Mouse (Mus musculus) neural tube, embryonic 14.5 days (tissue): ENCODE measurements around the gene Ptprm. TPM values are rescaled to one million over a fixed set of nuclear protein-coding genes. Genes with fewer than 3 reads are reported as not detected.

ENCODE experiments used
- ATAC-seq: fragments of 200-750 bp; cut with Nextera tagmentation; 2 replicates; pipeline ENCODE4 v1.8.0; 2017; ENCODE audit warnings: low read depth, mild to moderate bottlenecking, moderate TSS enrichment, moderate library complexity
- H3K27ac ChIP-seq: fragments of 300-500 bp; sonication (generic); 2 replicates; pipeline ENCODE4 v1.5.1; 2014; ENCODE audit warnings: low read depth, mild to moderate bottlenecking, control low read depth, low read length, moderate library complexity, mixed read lengths
- H3K27me3 ChIP-seq: fragments of 300-500 bp; sonication (generic); 2 replicates; pipeline ENCODE4 v1.6.1; 2014; ENCODE audit warnings: low read length; ENCODE audit not compliant: control insufficient read depth, insufficient read depth
- H3K36me3 ChIP-seq: fragments of 300-500 bp; sonication (generic); 2 replicates; pipeline ENCODE4 v1.6.1; 2014; ENCODE audit warnings: low read length, mixed read lengths; ENCODE audit not compliant: control insufficient read depth, insufficient read depth
- H3K4me1 ChIP-seq: fragments of 300-500 bp; sonication (generic); 2 replicates; pipeline ENCODE4 v1.6.1; 2014; ENCODE audit warnings: low read length; ENCODE audit not compliant: control insufficient read depth, insufficient read depth
- H3K4me2 ChIP-seq: fragments of 300-500 bp; sonication (generic); 2 replicates; pipeline ENCODE4 v1.6.1; 2014; ENCODE audit warnings: mild to moderate bottlenecking, low read depth, low read length, control low read depth
- H3K4me3 ChIP-seq: fragments of 300-500 bp; sonication (generic); 2 replicates; pipeline ENCODE4 v1.5.1; 2014; ENCODE audit warnings: low read depth, low read length, control low read depth, mixed read lengths
- H3K9ac ChIP-seq: fragments of 300-500 bp; sonication (generic); replicated peaks from 2 replicates; pipeline ENCODE4 v1.6.1; 2014; ENCODE audit warnings: low read depth, mild to moderate bottlenecking, control low read depth, low read length, mixed read lengths
- H3K9me3 ChIP-seq: fragments of 300-500 bp; sonication (generic); 2 replicates; pipeline ENCODE4 v1.6.1; 2016; ENCODE audit warnings: low read length; ENCODE audit not compliant: control insufficient read depth
- WGBS: fragments of 180-500 bp; shearing (Covaris S2); extraction: QIAGEN DNeasy Blood & Tissue Kit; methylation state at CpG from one replicate; pipeline ENCODE4 v1.1.7; 2014; 5-methylcytosine and 5-hydroxymethylcytosine counted together
- polyA plus RNA-seq: library from polyadenylated mRNA; unstranded; fragments of >200 nt; fragmentation: Nextera tagmentation; extraction: Ambion mirVana; gene quantifications from 2 replicates; pipeline ENCODE4 v1.2.1, GENCODE M21; 2014

Gene Ptprm
- polyA plus RNA-seq, 1 experiment from 2014 or later: 26.9 TPM

- Histone ChIP-seq H3K4me3 (no peak overlapping the region), H3K4me2 (no peak overlapping the region)
- 91% methylated on average over 1 of the region's 1 CpGs for WGBS
These were observed 366.2 kb downstream of the Ptprm start for GRCm38 (mm10) chr17:66988014-66988413.

DNA sequence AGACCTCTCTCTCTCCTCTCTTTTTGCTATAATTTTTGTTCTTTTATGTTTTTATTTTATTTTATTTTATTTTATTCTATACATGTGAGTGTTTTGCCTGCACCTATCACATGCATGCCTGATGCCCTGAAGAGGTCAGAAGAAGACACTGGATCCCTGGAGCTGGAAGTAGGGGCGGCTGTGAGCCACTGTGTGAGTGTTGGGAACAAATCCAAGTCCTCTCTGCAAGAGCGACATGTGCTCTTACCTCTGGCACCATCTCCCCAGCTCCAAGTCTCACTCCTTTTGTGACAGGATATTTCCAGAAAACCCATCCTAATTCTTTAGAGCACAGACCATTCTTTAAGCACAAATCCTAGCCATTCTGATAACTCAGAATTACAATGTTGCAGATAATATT, 372.6 kb downstream of the Ptprm start:
- Histone ChIP-seq H3K27me3 (no peaks in the 10 kb centered on the region), H3K4me2 (no peak overlapping the region), H3K4me3 (no peak overlapping the region), H3K9me3 (no peaks in the 10 kb centered on the region), H3K36me3 (no peaks in the 10 kb centered on the region), H3K9ac (no peak overlapping the region), H3K4me1 (no peaks in the 10 kb centered on the region), H3K27ac (no peak overlapping the region)
- 77% methylated on average over 2 of the region's 2 CpGs for WGBS
- no peak for ATAC-seq

More at GRCm38 (mm10) chr17:66988014-66988413, 366.2 kb downstream of the Ptprm start:
- H3K36me3 ChIP-seq: no peaks in the 10 kb centered on the region
- H3K4me1 ChIP-seq: no peaks in the 10 kb centered on the region
- no peak for ATAC-seq
- no peaks in the 10 kb centered on the region for H3K9me3 ChIP-seq
- no peak overlapping the region for H3K9ac ChIP-seq
- no peak overlapping the region for H3K27ac ChIP-seq
- no peaks in the 10 kb centered on the region for H3K27me3 ChIP-seq

DNA sequence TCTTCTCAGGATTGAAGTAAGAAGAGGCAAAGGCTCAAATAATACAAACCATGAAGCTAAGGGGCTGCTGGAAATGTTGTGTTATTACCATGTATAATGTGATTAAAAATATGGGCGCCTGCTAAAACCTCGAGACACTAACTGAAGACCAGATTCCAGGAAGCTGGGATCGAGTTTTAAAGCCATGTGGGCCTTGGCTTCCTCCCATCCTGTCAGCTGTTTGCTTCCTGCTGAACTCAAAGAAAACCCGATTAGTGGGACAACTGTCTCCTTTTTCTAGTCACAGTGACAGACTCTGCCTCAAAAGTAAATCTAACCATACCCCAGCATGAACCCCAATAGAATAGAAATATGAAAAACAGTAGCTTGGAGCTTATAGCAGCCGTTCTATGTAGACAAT, 374.3 kb downstream of the Ptprm start:
- 79% methylated on average over 5 of the region's 5 CpGs for WGBS
- H3K36me3 ChIP-seq: no peaks in the 10 kb centered on the region

DNA sequence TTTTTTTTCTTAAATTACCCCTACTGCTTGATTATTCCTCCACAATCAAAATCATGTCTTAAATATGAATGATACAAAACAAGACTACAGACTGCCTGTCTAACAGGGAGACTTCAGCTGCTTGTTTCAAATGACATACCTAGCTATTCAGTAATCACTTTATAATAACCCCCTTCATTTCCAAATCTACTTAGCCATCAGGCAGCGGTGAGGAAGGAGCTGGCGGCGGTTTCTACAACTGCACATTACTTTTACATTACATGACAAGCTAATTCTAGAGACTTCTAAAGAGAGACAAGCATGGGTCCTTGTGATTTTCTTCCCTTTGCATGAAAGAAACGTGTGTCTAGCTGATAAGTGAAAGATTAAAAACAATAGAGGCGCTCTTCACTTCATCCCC, 377.8 kb downstream of the Ptprm start:
- H3K4me3 ChIP-seq: no peak overlapping the region
- no peaks in the 10 kb centered on the region for H3K27me3 ChIP-seq
- no peaks in the 10 kb centered on the region for H3K36me3 ChIP-seq
- H3K9me3 ChIP-seq: no peaks in the 10 kb centered on the region
- 88% methylated on average over 5 of the region's 5 CpGs for WGBS
- no peak overlapping the region for H3K9ac ChIP-seq
- no peak overlapping the region for H3K27ac ChIP-seq
- no peaks in the 10 kb centered on the region for H3K4me1 ChIP-seq
- no peak overlapping the region for H3K4me2 ChIP-seq
- ATAC-seq: no peak

More for the DNA sequence above, 374.3 kb downstream of the Ptprm start:
- Histone ChIP-seq H3K27ac (no peak overlapping the region), H3K4me3 (no peak overlapping the region), H3K4me1 (no peaks in the 10 kb centered on the region), H3K9ac (no peak overlapping the region), H3K27me3 (no peaks in the 10 kb centered on the region), H3K4me2 (no peak overlapping the region), H3K9me3 (no peaks in the 10 kb centered on the region)
- ATAC-seq: no peak

DNA sequence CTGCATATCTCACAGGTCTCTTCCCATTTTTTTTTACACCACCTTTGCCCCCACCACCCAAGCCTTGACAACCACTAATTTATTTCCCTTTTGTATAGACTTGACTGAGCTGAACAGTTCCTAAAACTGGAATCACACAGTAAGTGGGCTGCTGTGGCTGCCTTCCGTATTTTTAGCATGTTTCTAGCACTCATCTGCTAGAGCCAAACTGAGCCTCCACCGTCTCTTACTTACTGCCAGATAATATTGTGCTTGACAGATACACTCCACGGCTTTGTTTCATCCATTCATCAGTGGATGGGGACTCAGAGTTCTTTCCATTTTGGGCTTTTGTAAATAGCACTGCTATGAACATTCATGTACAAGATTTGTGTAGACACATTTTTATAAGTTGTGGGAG, 381.3 kb downstream of the Ptprm start:
- H3K36me3 ChIP-seq: no peaks in the 10 kb centered on the region
- H3K9ac ChIP-seq: no peak overlapping the region
- no peaks in the 10 kb centered on the region for H3K9me3 ChIP-seq
- ATAC-seq: no peak
- 83% methylated on average over 3 of the region's 3 CpGs for WGBS
- H3K27ac ChIP-seq: no peak overlapping the region
- H3K4me2 ChIP-seq: no peak overlapping the region
- no peaks in the 10 kb centered on the region for H3K27me3 ChIP-seq
- H3K4me1 ChIP-seq: no peaks in the 10 kb centered on the region
- no peak overlapping the region for H3K4me3 ChIP-seq

DNA sequence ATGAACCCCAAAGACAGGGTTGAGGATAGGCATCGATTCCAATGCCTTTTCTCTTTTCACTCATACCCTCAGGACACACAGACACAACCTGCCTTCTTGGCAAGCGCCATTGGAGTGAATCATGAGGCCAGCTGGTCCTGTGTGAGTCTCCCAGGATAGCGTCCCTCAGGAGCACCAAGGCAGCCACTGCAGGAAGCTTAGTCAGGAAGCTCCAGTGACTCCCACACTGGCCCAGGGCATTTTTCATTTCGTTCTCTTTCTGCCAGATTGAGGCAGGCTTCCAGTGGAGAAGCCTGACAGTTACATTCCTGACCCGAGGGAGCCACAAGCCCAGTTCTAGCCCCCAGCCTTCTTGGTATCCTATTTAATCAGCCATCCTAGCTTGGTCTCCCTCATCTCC, 393.3 kb downstream of the Ptprm start:
- Histone ChIP-seq H3K4me2 (no peak overlapping the region), H3K27me3 (no peaks in the 10 kb centered on the region), H3K36me3 (no peaks in the 10 kb centered on the region), H3K27ac (no peak overlapping the region), H3K9ac (no peak overlapping the region), H3K4me1 (no peaks in the 10 kb centered on the region), H3K9me3 (no peaks in the 10 kb centered on the region), H3K4me3 (no peak overlapping the region)
- peak; percentile 46; the same call in 1 of the 2 replicates for ATAC-seq
- WGBS: 39% methylated on average over 5 of the region's 5 CpGs

- H3K9me3 ChIP-seq: no peaks in the 10 kb centered on the region
- 74% methylated on average over 6 of the region's 6 CpGs for WGBS
- no peak overlapping the region for H3K4me2 ChIP-seq
- H3K27ac ChIP-seq: no peak overlapping the region
- no peak overlapping the region for H3K9ac ChIP-seq
- H3K4me3 ChIP-seq: no peak overlapping the region
- no peaks in the 10 kb centered on the region for H3K4me1 ChIP-seq
- H3K27me3 ChIP-seq: no peaks in the 10 kb centered on the region
- ATAC-seq: no peak
- H3K36me3 ChIP-seq: no peaks in the 10 kb centered on the region
These were observed 393.7 kb downstream of the Ptprm start for GRCm38 (mm10) chr17:66960557-66960956.

GRCm38 (mm10) chr17:66959815-66960214, 394.4 kb downstream of the Ptprm start:
- Histone ChIP-seq H3K9me3 (no peaks in the 10 kb centered on the region), H3K36me3 (no peaks in the 10 kb centered on the region), H3K27ac (no peak overlapping the region), H3K4me1 (no peaks in the 10 kb centered on the region), H3K4me2 (no peak overlapping the region), H3K27me3 (no peaks in the 10 kb centered on the region), H3K4me3 (no peak overlapping the region), H3K9ac (no peak overlapping the region)
- no peak for ATAC-seq
- WGBS: 100% methylated on average over 2 of the region's 2 CpGs

GRCm38 (mm10) chr17:66958766-66959165, 395.5 kb downstream of the Ptprm start:
- ATAC-seq: no peak
- no peaks in the 10 kb centered on the region for H3K36me3 ChIP-seq
- H3K4me2 ChIP-seq: no peak overlapping the region
- H3K4me1 ChIP-seq: no peaks in the 10 kb centered on the region
- no peak overlapping the region for H3K27ac ChIP-seq
- no peak overlapping the region for H3K9ac ChIP-seq
- H3K27me3 ChIP-seq: no peaks in the 10 kb centered on the region
- no peaks in the 10 kb centered on the region for H3K9me3 ChIP-seq
- 88% methylated on average over 2 of the region's 2 CpGs for WGBS
- no peak overlapping the region for H3K4me3 ChIP-seq

DNA sequence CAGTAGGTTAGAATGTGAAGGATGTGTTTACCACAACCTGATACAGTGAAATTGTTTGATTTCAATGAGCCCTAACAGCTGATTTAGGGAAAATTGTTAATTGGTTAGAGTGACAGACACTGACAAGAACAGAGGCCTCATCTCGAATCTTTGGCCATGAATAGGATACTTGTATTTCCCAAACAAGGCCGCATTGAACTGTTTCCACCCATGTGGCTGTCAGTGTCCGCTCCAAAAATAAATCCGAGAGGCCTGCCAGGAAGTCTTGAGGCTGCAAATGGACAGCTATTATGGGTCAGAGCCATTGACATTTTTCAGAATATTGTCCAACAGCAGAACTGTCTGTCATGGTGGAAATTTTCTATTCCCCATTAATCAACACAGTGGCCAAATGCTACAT, 409.8 kb downstream of the Ptprm start:
- H3K4me1 ChIP-seq: no peaks in the 10 kb centered on the region
- 73% methylated on average over 4 of the region's 4 CpGs for WGBS
- H3K27ac ChIP-seq: no peak overlapping the region
- no peaks in the 10 kb centered on the region for H3K36me3 ChIP-seq
- no peaks in the 10 kb centered on the region for H3K27me3 ChIP-seq
- no peaks in the 10 kb centered on the region for H3K9me3 ChIP-seq
- H3K4me3 ChIP-seq: no peak overlapping the region
- no peak overlapping the region for H3K9ac ChIP-seq
- no peak overlapping the region for H3K4me2 ChIP-seq
- no peak for ATAC-seq
